Mouse (Mus musculus) layer of hippocampus, postnatal 10 days (tissue): ENCODE data around the gene Man1b1. TPM values are rescaled to one million over a fixed set of nuclear protein-coding genes. Genes with fewer than 3 reads are reported as not detected.

Experiments
- DNase-seq, 2 experiments: peaks; one replicate each; pipeline ENCODE4 v3.0.0; 2021; ENCODE audit warnings: low spot score in 2 of 2
- long read RNA-seq: library from polyadenylated mRNA; stranded (forward); transcript quantifications from one replicate; pipeline ENCODE4 v2.0.0, GENCODE M21; 2023
- total RNA-seq, 2 experiments: library from RNA; stranded (reverse); gene quantifications; 2 replicates each; pipeline ENCODE4 v1.2.3; 2021

Man1b1 gene
- total RNA-seq, result 10 to 100 TPM; 51.3 to 59.8 TPM
- long read RNA-seq, transcript Man1b1-201 (13 exons, 3,755 nt), result major isoform, 22 of 32 reads
- long read RNA-seq, partial matches to known transcripts, result 6 of 32 reads
- long read RNA-seq, other reads (novel, unspliced or antisense), result 4 of 32 reads

DNA sequence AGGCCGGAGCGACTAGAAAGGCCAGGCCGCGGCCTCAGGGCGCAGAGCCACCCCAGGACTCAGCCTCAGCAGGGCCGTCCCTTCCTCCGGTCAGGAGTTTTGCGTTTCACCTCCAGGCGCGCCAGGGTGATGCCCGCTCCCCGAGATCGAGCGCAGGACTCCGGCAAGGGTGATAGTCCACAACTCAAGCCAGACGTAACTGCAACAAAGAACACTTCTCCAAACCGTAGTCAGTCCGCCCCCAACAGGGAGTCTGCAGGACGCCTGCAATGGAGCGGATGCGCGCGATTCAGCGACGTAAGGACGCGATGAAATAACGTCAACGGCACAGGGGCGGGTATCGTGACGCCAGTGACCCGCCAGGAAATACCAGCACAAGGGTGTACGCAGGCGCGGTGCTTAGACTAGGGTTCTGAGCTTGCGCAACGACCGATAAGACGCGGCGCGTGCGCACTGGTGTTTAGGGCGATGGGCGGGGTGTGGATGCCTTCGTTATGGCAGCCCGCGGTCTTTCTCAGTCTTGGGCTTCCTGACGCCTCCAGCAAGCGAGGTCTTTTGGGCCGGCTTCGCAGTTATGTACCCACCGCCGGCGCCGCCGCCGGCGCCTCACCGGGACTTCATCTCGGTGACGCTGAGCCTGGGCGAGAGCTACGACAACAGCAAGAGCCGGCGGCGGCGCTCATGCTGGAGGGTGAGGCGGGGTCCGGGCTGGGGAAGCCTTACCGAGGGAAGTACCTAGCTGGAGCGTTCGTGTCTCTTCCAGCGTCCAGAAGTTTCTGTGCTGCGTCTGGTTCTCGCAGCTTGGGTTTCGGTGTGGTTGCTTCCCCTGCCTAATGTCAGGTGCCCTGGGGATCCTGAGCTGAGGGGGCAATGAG lies at the start of gene Man1b1:
Man1b1 (plus strand) TSS at position 53 of the 875 bp plus-strand sequence.
- peak; percentile 99 for DNase-seq

DNA sequence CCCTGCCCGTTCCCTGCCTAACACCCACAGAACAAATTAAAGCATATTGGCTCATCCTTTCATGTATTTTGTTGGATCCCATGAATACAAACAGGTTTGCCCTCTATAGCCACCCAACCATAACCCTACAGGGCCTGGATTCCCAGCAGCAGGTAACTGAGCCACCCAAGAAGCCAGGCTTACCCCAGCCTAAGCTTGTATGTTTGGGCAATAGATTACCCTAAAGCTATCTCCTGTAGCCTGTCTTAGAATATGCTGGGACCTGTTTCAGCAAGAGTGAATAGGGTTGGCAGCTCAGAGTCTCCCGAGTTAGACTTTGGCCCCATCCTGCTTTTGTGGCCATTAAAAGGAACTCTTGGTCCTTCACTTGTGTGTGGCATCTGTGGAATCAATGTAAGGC lies 46.6 kb upstream of the Man1b1 start:
- no peak for DNase-seq

DNA sequence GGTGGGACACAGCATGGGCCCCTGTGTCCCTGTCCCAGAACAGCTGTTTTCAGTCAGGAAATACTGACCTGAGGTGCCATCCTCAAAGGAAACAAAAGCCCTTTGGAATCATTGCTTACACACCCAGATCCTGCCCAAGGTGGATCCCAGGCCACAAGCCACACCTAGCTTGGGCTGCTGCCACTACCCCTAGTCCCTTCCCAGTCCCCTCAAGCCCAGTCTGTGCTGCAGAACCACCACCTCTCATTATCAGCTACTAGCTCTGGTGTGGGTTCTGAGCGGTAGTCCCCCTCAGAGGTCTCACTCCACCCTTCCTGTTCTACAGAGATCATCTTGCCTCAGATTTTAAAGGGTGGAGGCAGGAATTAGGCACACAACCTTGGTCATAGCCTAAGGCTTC lies 45.8 kb upstream of the Man1b1 start:
- no peak for DNase-seq

DNA sequence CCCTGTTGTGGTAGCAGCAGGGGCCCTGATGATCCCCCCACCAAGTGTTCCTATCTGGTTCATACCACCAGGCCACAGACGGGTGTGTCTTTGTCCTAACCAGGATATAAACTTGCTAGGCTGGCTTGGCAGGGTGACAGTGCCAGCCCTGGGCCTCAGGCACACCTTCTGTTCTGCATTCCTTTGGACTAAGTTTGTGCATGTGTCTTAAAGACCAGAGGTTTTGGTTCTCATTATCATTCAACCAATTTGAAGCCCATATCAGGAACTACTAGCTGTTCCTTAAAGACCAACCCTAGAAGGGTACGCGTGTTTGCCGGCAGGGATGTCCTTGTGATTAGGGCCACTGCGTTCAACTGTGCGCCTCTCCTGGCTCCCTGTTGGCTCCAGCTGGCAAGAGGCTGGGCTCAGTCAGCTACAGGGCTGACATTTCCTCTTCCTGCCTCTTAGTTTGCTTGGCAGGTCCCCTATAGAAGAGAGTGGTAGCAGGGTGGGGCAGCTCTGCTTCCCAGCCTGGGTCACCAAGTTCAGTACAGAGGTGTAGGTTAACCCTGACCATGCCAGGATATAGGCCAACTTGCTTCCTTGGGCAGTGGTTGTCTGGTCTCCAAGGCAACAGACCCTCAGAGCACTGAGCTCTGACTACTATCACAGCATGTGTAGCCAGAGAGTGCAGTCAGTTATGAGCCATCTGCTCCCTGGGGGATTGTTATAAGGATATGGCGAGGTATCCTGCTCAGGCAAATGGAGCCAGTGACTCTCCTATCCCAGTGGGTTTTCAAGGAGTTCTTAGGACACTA lies 45.1 kb upstream of the Man1b1 start:
- peak; percentile 43 to 53 for DNase-seq

DNA sequence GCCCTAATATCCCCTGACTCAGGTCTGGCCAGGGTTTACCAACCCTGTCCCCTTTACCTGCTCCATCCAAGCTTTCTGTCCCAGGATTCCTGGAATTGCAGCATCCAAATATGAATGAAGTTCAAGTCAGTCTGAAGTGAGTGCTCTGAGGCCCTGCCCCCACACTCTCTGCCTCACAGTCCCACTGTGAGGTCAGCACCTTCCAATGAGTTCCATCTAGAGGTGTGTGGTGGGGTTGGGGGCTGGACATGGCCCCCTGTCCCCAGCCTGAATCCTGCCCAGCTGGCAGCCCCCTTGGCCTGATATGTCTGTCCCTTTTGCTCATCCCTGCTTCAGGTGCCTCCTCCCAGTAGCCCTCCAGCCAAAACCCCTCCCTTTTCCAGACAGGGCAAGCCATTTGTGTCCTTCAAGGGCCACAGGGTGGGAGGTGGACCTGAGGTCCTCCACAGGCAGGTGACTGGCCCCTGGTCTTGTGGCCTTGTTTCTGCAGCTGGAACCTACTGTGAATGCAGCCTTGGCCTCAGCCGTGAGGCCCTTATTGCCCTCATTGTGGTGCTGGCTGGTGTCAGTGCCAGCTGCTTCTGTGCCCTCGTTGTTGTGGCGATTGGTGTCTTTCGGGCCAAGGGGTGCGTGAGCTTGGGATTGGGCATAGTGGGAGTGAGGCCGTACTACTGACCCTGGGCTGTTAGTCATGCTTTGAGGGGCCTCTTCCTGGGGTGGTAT lies 44.0 kb upstream of the Man1b1 start, which contains the start of gene Tmem210:
Tmem210 (plus strand) TSS at position 219 of the 723 bp plus-strand sequence.
- DNase-seq, result peak in 1 of 2 experiments; percentile 25

DNA sequence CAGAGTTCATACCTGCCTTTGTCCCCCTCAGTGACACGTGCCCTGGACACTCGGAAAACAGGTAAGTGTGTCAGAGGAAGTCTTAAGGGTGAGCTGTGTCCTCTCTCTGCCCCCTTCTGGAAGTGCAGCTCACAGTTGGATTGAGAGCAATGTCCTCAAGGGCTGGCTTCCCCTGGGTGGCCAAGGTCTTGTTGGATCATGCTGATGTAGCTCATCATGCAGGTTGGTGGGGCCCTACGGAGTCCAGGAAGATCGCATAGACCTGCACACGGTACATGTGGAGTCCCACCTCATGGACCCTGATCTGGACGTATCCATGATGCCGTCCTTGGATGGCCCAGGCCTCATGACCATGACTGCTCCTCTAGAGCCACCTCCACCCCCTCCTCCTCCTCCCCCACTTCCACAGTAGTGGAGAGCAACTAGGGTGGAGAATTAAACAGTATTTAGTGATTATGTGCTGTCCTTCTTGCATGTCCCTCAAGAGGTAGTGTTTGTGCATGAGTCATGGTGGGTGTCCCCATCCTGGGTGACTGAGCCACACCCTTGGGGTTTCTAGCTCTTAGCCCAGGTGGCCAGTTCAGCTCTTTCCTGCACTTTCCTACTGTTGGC lies 43.3 kb upstream of the Man1b1 start:
- no peak for DNase-seq

DNA sequence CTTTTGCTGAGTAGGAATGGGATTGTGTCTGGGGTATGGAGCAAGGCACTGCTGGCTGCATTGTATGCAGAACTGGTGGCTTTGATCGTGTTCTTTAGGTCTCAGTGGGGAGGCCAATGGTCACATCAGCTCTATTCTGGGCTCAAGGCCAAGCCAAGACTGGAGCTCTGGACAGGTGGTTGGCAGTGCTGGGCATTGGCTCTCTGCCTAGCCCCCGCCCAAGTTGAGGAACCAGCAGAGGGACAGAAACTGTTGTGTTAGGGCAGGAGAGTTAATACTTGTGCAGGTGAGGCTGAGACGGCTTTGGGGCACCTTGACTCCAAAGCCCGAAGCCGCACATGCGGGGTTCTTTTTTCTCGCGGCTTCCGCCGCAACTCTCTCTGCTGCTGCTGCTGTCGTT lies 42.5 kb upstream of the Man1b1 start, which contains the start of gene Lrrc26:
Lrrc26 (plus strand) TSS at position 265 of the 400 bp plus-strand sequence.
- peak; percentile 24 to 47 for DNase-seq

DNA sequence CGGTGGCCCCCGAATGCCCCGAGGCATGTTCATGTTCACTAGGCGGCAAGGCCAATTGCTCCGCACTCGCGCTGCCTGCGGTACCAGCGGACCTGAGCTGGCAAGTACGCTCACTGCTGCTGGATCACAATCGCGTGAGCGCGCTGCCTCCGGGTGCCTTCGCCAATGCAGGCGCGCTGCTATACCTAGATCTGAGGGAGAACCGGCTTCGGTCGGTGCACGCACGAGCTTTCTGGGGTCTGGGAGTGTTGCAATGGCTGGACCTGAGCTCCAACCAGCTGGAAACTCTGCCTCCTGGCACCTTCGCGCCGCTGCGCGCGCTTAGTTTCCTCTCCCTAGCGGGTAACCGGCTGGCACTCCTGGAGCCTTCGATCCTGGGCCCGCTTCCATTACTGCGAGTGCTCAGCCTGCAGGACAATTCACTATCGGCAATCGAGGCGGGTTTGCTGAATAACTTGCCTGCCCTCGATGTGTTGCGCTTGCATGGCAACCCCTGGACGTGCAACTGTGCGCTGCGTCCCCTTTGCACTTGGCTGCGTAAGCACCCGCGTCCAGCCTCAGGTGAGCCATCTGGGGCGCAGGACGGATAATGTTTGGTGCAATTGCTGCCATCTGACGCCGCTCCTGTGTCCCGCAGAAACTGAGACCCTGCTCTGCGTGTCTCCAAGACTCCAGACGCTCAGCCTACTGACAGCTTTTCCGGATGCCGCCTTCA lies 41.9 kb upstream of the Man1b1 start:
- DNase-seq, result peak; percentile 68 to 74

DNA sequence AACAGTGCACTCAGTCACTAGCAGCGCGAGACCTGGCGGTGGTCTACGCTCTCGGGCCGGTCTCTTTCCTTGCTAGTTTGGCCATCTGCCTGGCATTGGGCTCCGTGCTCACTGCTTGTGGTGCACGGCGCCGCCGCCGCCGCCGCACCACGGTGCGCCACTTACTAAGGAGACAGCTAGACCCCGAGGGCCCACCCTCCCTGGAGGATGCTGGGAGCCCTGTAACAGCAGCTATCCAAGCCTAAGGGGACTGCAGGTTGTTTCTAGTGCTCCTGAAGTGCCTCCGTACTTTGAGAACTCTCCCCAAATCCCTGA lies 41.4 kb upstream of the Man1b1 start:
- DNase-seq, result peak; percentile 59 to 68

DNA sequence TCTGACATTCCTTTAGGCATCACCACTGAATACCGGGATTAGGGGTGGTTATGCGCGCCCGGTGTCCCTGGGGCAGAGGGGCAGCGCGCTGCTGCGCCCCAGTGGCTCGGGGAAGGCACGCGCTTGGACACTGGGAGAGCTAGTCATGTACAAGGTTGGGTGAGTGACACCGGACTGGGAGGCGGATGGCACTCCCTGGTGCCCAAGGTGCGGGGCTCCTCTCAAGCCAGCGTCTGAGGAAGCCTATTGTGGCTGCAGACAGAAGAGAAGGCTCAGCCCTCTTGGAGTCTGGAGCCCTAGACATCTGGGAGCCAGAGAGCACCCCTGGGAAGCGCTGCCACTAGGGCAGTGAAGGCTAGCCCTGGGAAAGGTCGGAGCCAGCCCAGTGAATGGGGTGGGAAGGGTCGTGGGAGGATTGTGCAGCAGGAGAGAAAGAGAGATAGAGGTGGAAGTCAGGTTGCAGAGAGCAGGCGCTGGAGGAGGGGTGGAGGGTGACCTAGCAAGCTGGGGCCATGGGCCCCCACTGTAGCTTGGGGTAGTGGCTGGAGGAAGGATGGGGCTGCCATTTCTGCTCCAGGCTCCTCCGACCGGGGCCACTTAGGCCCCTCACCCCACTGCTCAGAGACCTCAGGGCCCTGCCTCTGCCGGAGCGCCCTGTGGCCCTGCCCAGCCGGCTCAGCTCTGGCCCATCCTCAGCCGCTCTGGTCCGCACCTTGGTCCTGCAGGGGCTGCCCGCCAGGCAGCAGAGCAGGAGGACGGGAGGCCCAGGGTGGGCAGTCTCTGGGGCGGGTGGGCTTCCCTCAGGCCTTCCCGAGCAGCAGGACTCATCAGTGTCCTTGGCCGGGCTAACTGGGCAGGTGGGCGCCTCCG lies 40.7 kb upstream of the Man1b1 start:
- peak in 1 of 2 experiments; percentile 19 for DNase-seq

DNA sequence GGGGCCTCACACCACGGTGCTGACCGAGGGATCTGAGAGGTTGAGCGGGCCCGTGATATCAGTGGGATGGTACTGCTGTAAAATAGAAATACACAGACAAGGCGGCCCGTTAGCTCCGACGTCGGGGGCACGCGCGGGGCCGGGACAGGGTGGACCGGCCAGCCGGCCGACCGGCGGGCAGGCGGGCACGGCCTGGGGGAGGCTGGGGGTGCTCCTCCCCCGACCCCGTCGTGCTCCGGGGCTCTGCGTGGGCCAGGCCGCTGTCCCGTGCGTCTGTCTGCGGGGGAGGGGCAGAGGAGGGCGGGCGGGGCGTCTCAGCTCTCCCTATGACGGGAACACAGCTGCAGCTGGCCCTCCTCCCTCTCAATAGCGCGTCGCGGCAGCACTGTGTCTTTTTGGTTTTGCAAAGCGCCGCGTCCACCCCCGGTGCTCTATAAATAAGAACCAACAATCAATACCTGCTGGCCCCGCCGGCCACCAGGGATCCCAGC lies 40.0 kb upstream of the Man1b1 start:
- DNase-seq, result peak in 1 of 2 experiments; percentile 30

DNA sequence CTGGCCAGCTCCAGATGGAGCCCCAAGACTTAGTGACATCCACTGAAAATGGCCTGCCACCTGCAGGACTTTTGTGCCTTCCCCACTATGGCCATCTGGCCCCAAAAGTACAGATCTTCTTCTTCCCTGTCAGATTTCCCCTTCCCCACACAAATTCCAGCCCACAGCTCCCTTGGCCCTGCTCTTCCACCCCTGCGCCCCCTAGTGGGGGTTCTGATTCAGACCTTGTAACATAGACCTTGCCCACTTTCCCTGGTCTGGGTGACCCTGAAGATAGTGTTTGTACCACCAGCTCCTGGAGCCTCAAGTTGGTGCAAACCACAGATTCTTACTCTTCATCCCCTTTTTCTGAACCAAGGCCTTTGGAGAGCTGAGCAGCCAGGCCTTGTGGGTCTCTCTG lies 39.3 kb upstream of the Man1b1 start:
- DNase-seq, result peak; percentile 78 to 84

DNA sequence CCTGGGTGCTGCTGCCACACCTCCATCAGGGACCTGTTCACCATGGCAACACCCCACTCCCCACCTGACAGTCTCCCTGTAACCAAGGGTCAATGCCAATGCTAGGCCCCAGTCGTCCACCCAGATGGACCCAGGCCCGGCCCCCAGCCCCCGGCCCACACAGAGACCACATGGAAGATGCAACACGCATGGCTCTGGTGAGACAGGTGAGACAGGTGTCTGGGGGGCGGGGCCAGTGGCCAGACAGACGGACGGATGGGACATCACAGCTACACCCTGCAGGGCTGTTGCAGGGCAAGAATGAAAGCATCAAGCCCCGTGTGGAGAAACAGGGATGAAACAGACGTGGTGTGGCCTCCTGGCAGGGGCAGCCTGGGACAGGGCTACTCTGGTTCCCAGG lies 38.4 kb upstream of the Man1b1 start:
- DNase-seq, result no peak

DNA sequence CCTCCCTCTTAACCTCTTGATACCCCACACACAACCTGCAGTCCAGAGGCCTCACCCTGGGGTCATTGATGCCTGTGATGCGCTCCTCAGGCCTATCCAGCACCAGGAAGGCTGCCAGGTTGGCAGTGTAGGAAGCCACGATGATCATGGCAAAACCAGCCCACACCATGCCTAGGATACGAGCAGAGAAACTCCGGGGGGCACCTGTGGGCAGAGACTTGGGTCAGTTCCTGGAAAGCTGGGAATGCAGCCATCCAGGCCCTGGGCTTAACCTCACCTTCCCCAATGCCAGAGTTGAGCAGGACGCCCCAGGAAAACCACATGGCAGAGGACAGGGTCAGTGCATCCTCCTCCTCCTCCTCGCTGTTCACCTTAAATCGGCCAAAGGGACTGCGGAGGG lies 35.0 kb upstream of the Man1b1 start:
- no peak for DNase-seq

DNA sequence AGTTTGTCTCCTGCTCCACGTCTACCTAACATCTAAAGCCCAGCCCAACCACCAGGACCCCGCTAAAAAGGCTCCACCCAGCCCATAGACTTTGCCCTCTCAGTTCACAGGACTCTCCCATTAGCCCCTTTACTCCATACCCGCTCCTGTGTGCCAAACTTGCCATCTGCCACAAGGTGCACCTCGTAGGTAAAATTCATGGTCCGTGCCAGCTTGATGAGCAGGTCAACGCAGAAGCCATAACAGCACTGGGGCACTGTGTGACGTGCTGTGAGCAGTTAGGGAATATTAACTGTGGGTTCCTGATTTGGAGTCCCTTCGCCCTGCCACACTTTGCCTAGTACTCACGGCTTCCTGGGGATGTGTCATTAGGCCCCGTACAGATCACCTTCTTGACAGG lies 34.1 kb upstream of the Man1b1 start:
- no peak for DNase-seq

DNA sequence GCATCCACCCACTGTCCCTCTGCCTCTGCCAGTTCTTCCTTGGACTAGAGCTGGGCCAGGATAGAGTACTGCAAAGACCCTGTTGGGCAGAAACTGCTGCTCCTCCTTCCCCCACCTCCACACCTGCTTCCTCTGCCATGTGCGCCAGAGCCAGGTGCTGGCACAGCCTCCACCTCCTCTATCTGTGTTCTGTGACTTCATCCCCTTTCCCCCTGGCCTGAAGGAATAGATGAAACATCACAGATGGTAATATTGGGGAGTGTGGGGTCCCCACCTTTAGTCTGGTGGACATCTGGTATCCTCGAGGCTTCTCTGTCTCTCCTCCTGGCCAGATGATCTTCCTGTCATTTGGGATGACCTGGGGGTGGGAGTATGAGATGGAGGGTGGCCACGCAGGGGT lies 28.7 kb upstream of the Man1b1 start:
- DNase-seq, result no peak

DNA sequence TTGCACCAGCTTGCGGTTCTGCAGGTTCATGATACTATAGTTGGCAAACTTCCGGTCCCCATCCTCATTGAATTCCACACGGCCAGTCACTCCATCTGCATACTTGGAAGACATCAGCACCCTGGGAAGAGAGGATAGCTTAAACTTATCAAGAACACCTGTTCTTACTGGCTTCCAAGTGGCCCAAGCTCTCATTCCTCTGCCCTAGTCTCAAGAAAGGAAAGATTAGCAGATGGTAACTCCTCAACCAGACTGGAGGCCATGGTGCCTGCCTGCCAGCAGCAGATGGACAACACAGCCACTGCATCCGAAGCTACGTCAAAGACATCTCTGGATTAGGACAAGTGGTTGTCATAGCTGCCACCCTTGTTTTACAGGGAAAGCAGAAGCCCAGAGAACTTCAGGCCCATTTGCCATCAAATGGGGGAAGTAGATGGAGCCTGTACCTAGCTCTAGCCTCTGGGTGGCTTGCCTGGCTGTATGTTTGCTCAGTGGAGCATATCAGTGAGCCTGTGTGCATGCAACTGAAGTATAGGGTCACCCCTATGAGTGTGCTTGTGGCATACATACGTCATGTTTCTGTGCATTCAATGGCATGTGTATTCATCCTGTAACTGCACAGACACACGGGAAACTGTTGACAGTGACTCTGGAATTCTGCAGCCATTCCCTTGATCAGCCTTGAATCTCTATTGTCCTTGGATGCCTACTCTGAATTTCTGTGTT lies 28.0 kb upstream of the Man1b1 start:
- no peak for DNase-seq
